Mouse (Mus musculus): Measurements from ENCODE around the gene Grin2d. TPM values are rescaled to one million over a fixed set of nuclear protein-coding genes. Genes with fewer than 3 reads are reported as not detected.

Grin2d gene
- polyA plus RNA-seq, 2 experiments: 0.61 to 4.9 TPM

- H3K36me3 ChIP-seq (ENCODE audit: control insufficient read depth, insufficient read depth, low read length): peaks cover 16% of the 10 kb centered on the region
- no peaks in the 10 kb centered on the region for H3K9me3 ChIP-seq (ENCODE audit: control insufficient read depth, low read length)
- no peak overlapping the region for H3K27ac ChIP-seq (replicated peaks; ENCODE audit: low read depth, low read length)
- peaks cover 40% of the 10 kb centered on the region for H3K4me1 ChIP-seq (ENCODE audit: control insufficient read depth, insufficient read depth, low read length)
- peaks cover 32% of the 10 kb centered on the region for H3K27me3 ChIP-seq (ENCODE audit: control insufficient read depth, insufficient read depth, low read length)
- no peak for TF ChIP-seq POLR2A (IDR thresholded peaks at IDR 0.05; ENCODE audit: borderline replicate concordance, extremely low read depth, insufficient read depth, insufficient read length)
- peak overlapping the region; percentile 53 for H3K4me2 ChIP-seq (replicated peaks; ENCODE audit: low read depth, low read length, severe bottlenecking)
- ATAC-seq (ENCODE audit: low FRiP score, low read depth) (no peak), DNase-seq (ENCODE audit: low spot score) (no peak)
- H3K9ac ChIP-seq (ENCODE audit: low read depth, low read length, severe bottlenecking): peak overlapping the region; percentile 49
- peak overlapping the region; percentile 34 for H3K4me3 ChIP-seq (replicated peaks; ENCODE audit: low read length)
- WGBS: 2% methylated on average over 29 of the region's 30 CpGs
Observed at GRCm38 (mm10) chr7:45870282-45871058, 7.7 kb downstream of the Grin2d start.

DNA sequence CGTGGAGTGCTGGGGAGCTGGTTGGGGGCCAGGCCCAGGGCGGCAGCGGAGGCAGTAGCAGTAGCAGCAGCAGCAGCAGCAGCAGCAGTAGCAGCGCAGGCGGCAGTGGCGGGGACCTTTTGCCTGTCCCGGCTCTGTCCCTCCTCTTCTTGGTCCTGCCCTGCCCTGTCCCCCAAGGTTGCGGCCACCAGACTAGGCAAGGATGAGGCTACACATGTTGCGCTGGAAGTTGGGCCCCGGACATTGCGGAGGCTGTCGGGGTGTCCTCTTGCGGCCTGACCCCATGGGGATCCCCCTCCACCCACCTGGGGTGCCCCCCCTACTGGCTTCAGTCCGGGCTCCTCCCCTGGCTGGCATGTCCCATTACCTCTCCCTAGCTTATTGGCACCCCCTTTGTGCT, 8.4 kb downstream of the Grin2d start:
- peaks cover 39% of the 10 kb centered on the region for H3K4me1 ChIP-seq (ENCODE audit: control insufficient read depth, insufficient read depth, low read length)
- ATAC-seq (ENCODE audit: low FRiP score, low read depth): no peak

DNA sequence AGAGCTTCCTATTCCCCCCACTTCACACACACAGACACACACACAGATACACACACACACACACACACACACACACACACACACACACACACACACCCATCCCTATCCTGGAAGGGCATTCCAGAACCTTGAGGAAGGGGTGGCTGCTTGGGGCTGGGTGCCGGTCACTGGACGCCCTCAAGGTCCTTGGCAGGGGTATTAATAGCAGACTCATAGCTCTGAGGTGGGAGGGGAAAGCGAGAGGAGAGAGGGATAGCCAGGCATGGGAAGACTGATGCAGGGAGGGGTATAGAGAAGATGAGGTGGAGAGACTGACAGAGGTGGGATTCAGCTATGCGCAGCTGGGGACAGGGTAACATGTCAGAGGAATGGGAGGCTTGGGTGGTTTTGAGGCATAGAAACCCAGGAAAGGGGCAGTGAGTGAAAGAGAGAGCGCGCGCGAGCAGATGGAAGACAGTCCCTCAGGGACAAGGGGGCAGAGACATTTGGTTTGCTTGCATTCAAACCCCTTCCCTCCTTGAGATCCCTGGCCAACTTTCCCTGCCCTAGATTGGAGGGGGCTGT, 9.0 kb downstream of the Grin2d start:
- DNase-seq (ENCODE audit: low spot score) (no peak), ATAC-seq (ENCODE audit: low FRiP score, low read depth) (no peak)
- 13% methylated on average over 8 of the region's 8 CpGs for WGBS
- Histone ChIP-seq H3K4me1 (ENCODE audit: control insufficient read depth, insufficient read depth, low read length) (peaks cover 33% of the 10 kb centered on the region), H3K9me3 (ENCODE audit: control insufficient read depth, low read length) (no peaks in the 10 kb centered on the region), H3K9ac (ENCODE audit: low read depth, low read length, severe bottlenecking) (peak overlapping the region; percentile 36; the same call in 1 of the 2 replicates), H3K27ac (replicated peaks; ENCODE audit: low read depth, low read length) (no peak overlapping the region), H3K4me3 (replicated peaks; ENCODE audit: low read length) (peak overlapping the region; percentile 34), H3K4me2 (replicated peaks; ENCODE audit: low read depth, low read length, severe bottlenecking) (peak overlapping the region; percentile 53), H3K27me3 (ENCODE audit: control insufficient read depth, insufficient read depth, low read length) (peaks cover 32% of the 10 kb centered on the region), H3K36me3 (ENCODE audit: control insufficient read depth, insufficient read depth, low read length) (peaks cover 4% of the 10 kb centered on the region)
- no peak for TF ChIP-seq POLR2A (IDR thresholded peaks at IDR 0.05; ENCODE audit: borderline replicate concordance, extremely low read depth, insufficient read depth, insufficient read length)

More for the DNA sequence above, 8.4 kb downstream of the Grin2d start:
- H3K27me3 ChIP-seq (ENCODE audit: control insufficient read depth, insufficient read depth, low read length): peaks cover 32% of the 10 kb centered on the region
- WGBS: 1% methylated on average over 10 of the region's 14 CpGs
- H3K27ac ChIP-seq (replicated peaks; ENCODE audit: low read depth, low read length): no peak overlapping the region
- no peaks in the 10 kb centered on the region for H3K9me3 ChIP-seq (ENCODE audit: control insufficient read depth, low read length)
- no peak for TF ChIP-seq POLR2A (IDR thresholded peaks at IDR 0.05; ENCODE audit: borderline replicate concordance, extremely low read depth, insufficient read depth, insufficient read length)
- peak overlapping the region; percentile 36; the same call in 1 of the 2 replicates for H3K9ac ChIP-seq (ENCODE audit: low read depth, low read length, severe bottlenecking)
- no peak for DNase-seq (ENCODE audit: low spot score)
- peak overlapping the region; percentile 34 for H3K4me3 ChIP-seq (replicated peaks; ENCODE audit: low read length)
- peak overlapping the region; percentile 53 for H3K4me2 ChIP-seq (replicated peaks; ENCODE audit: low read depth, low read length, severe bottlenecking)
- H3K36me3 ChIP-seq (ENCODE audit: control insufficient read depth, insufficient read depth, low read length): peaks cover 10% of the 10 kb centered on the region

GRCm38 (mm10) chr7:45867871-45868270, 10.3 kb downstream of the Grin2d start:
- Histone ChIP-seq H3K9ac (ENCODE audit: low read depth, low read length, severe bottlenecking) (no peak overlapping the region), H3K4me3 (replicated peaks; ENCODE audit: low read length) (no peak overlapping the region), H3K27me3 (ENCODE audit: control insufficient read depth, insufficient read depth, low read length) (peaks cover 32% of the 10 kb centered on the region), H3K36me3 (ENCODE audit: control insufficient read depth, insufficient read depth, low read length) (no peaks in the 10 kb centered on the region), H3K4me2 (replicated peaks; ENCODE audit: low read depth, low read length, severe bottlenecking) (no peak overlapping the region), H3K27ac (replicated peaks; ENCODE audit: low read depth, low read length) (no peak overlapping the region), H3K9me3 (ENCODE audit: control insufficient read depth, low read length) (no peaks in the 10 kb centered on the region), H3K4me1 (ENCODE audit: control insufficient read depth, insufficient read depth, low read length) (peaks cover 27% of the 10 kb centered on the region)
- no peak for TF ChIP-seq POLR2A (IDR thresholded peaks at IDR 0.05; ENCODE audit: borderline replicate concordance, extremely low read depth, insufficient read depth, insufficient read length)
- 23% methylated on average over 2 of the region's 2 CpGs for WGBS
- no peak for DNase-seq (ENCODE audit: low spot score)
- ATAC-seq (ENCODE audit: low FRiP score, low read depth): no peak

GRCm38 (mm10) chr7:45865925-45866910, 12.0 kb downstream of the Grin2d start:
- Histone ChIP-seq H3K27ac (replicated peaks; ENCODE audit: low read depth, low read length) (peak overlapping the region; percentile 52), H3K9me3 (ENCODE audit: control insufficient read depth, low read length) (no peaks in the 10 kb centered on the region), H3K27me3 (ENCODE audit: control insufficient read depth, insufficient read depth, low read length) (peaks cover 28% of the 10 kb centered on the region), H3K36me3 (ENCODE audit: control insufficient read depth, insufficient read depth, low read length) (no peaks in the 10 kb centered on the region), H3K4me2 (replicated peaks; ENCODE audit: low read depth, low read length, severe bottlenecking) (peak overlapping the region; percentile 77), H3K4me3 (replicated peaks; ENCODE audit: low read length) (peak overlapping the region; percentile 74), H3K4me1 (ENCODE audit: control insufficient read depth, insufficient read depth, low read length) (peaks cover 27% of the 10 kb centered on the region), H3K9ac (ENCODE audit: low read depth, low read length, severe bottlenecking) (peak overlapping the region; percentile 94)
- 0 out of 2 replicates have a peak, but pooled peaks have one; percentile 69 for TF ChIP-seq POLR2A (IDR thresholded peaks at IDR 0.05; ENCODE audit: borderline replicate concordance, extremely low read depth, insufficient read depth, insufficient read length)
- peak; percentile 85 for ATAC-seq (ENCODE audit: low FRiP score, low read depth)
- WGBS: 1% methylated on average over 87 of the region's 117 CpGs
- DNase-seq (ENCODE audit: low spot score): peak; percentile 92
